Mouse (Mus musculus): ENCODE measurements at regions not wholly inside any gene's neighbourhood (a gene's known extent, or its start where the extent isn't known, plus 50 kb on each side); places are given as distances from the start of the nearest gene placed in this dataset.

GRCm38 (mm10) chr12:27844958-27845357, 502.6 kb upstream of the Sox11 start:
- no peak for DNase-seq (ENCODE audit: low spot score in 2 of 2)

- DNase-seq (ENCODE audit: low spot score in 2 of 2): no peak
Observed at GRCm38 (mm10) chr12:27838955-27839354, 496.6 kb upstream of the Sox11 start.

GRCm38 (mm10) chr12:27838384-27838783, 496.0 kb upstream of the Sox11 start:
- no peak for DNase-seq (ENCODE audit: low spot score in 2 of 2)

GRCm38 (mm10) chr12:27826208-27826607, 483.8 kb upstream of the Sox11 start:
- DNase-seq (ENCODE audit: low spot score in 2 of 2): no peak

- DNase-seq (ENCODE audit: low spot score in 2 of 2): no peak
Observed at GRCm38 (mm10) chr12:27823392-27823791, 481.0 kb upstream of the Sox11 start.

- DNase-seq (ENCODE audit: low spot score in 2 of 2): no peak
Observed at GRCm38 (mm10) chr12:27796642-27797041, 454.3 kb upstream of the Sox11 start.

- DNase-seq (ENCODE audit: low spot score in 2 of 2): no peak
Observed at GRCm38 (mm10) chr12:27786716-27787291, 444.4 kb upstream of the Sox11 start.

- no peak for DNase-seq (ENCODE audit: low spot score in 2 of 2)
Observed at GRCm38 (mm10) chr12:27780801-27781200, 438.4 kb upstream of the Sox11 start.

- no peak for DNase-seq (ENCODE audit: low spot score in 2 of 2)
Observed at GRCm38 (mm10) chr12:27765948-27766347, 423.6 kb upstream of the Sox11 start.

- DNase-seq (ENCODE audit: low spot score in 2 of 2): no peak
Observed at GRCm38 (mm10) chr12:27759016-27759415, 416.6 kb upstream of the Sox11 start.

- DNase-seq (ENCODE audit: low spot score in 2 of 2): no peak
Observed at GRCm38 (mm10) chr12:27757641-27758040, 415.3 kb upstream of the Sox11 start.

- no peak for DNase-seq (ENCODE audit: low spot score in 2 of 2)
Observed at GRCm38 (mm10) chr12:27724619-27725200, 382.3 kb upstream of the Sox11 start.

- no peak for DNase-seq (ENCODE audit: low spot score in 2 of 2)
Observed at GRCm38 (mm10) chr12:27680459-27680858, 338.1 kb upstream of the Sox11 start.

- DNase-seq (ENCODE audit: low spot score in 2 of 2): no peak
Observed at GRCm38 (mm10) chr12:27673404-27673803, 331.0 kb upstream of the Sox11 start.

GRCm38 (mm10) chr12:27670650-27671084, 328.3 kb upstream of the Sox11 start:
- no peak for DNase-seq (ENCODE audit: low spot score in 2 of 2)

- no peak for DNase-seq (ENCODE audit: low spot score in 2 of 2)
Observed at GRCm38 (mm10) chr12:27670190-27670589, 327.8 kb upstream of the Sox11 start.

GRCm38 (mm10) chr12:27669542-27669941, 327.2 kb upstream of the Sox11 start:
- no peak for DNase-seq (ENCODE audit: low spot score in 2 of 2)

- DNase-seq (ENCODE audit: low spot score in 2 of 2): no peak
Observed at GRCm38 (mm10) chr12:27666456-27666855, 324.1 kb upstream of the Sox11 start.

- DNase-seq (ENCODE audit: low spot score in 2 of 2): no peak
Observed at GRCm38 (mm10) chr12:27663126-27663525, 320.8 kb upstream of the Sox11 start.

GRCm38 (mm10) chr12:27662723-27663122, 320.3 kb upstream of the Sox11 start:
- no peak for DNase-seq (ENCODE audit: low spot score in 2 of 2)

GRCm38 (mm10) chr12:27657536-27657935, 315.2 kb upstream of the Sox11 start:
- DNase-seq (ENCODE audit: low spot score in 2 of 2): no peak

- DNase-seq (ENCODE audit: low spot score in 2 of 2): no peak
Observed at GRCm38 (mm10) chr12:27653541-27653940, 311.2 kb upstream of the Sox11 start.

GRCm38 (mm10) chr12:27648602-27649001, 306.2 kb upstream of the Sox11 start:
- no peak for DNase-seq (ENCODE audit: low spot score in 2 of 2)

All from left cerebral cortex, adult 18-20 months (tissue).